Mouse (Mus musculus): Measurements from ENCODE around the gene Whrn. TPM values are rescaled to one million over a fixed set of nuclear protein-coding genes. Genes with fewer than 3 reads are reported as not detected.

Gene Whrn
- polyA plus RNA-seq, 1 experiment, result not detected

DNA sequence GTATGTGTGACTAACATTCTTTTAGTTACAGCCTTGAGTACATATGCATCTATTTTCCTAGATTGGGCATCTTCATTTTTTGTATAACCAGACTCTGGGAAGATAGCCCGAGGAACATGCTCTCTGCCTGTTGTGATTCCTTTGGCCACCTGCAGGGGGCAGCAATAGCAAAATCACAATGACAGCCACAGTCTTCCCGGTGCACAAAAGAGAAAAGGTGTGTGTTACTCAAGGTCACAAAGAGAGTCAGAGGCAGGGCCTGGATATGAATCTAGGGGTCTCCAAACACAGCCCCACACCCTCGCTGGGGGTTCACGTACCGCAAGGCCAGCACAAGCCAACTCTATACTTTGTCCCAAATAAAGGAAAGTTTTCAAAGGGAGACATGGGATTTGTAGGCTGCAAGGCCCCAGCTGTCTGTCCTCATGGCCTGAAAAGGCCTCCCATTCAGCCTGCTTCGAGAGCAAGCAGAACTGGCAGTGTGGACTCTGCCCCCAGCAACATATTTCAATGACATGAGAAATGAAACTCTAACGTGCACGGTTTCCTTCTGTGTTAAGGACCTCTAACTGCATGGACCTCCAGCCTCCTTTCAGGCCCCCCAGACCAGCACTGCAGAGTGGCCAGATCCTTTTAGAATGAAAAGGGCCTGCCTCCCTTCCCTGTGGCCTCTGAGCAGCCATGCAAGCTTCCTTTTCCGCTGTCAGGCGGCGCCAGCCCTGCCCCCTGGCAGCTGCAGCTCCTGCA, 15.5 kb downstream of the Whrn start:
- no peak for TF ChIP-seq GATA1 (IDR thresholded peaks at IDR 0.05; ENCODE audit: low read length)

- TF ChIP-seq GATA1 (IDR thresholded peaks at IDR 0.05; ENCODE audit: low read length), result no peak
Measured at GRCm38 (mm10) chr4:63478036-63478435, 17.8 kb downstream of the Whrn start.

GRCm38 (mm10) chr4:63476891-63477290, 18.9 kb downstream of the Whrn start:
- no peak for TF ChIP-seq GATA1 (IDR thresholded peaks at IDR 0.05; ENCODE audit: low read length)

DNA sequence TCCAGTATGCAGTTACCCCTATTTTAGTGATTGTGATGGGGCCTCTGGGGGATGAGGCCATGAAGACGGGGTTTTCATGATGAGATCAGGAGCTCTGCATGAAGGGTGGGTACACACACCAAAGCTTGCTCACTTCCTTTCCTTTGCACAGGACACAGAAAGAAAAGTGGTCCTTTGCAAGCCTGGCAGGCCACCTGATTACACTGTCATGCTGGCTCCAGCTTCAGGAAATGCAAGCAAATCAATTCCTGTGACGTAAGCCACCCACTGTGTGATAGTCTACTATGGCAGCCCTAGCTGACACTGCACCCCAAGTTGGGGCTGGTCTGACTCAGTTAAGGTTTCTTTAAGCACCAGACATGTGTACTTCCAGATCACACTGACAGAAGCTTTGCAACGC, 20.6 kb downstream of the Whrn start:
- TF ChIP-seq GATA1 (IDR thresholded peaks at IDR 0.05; ENCODE audit: low read length), result no peak

DNA sequence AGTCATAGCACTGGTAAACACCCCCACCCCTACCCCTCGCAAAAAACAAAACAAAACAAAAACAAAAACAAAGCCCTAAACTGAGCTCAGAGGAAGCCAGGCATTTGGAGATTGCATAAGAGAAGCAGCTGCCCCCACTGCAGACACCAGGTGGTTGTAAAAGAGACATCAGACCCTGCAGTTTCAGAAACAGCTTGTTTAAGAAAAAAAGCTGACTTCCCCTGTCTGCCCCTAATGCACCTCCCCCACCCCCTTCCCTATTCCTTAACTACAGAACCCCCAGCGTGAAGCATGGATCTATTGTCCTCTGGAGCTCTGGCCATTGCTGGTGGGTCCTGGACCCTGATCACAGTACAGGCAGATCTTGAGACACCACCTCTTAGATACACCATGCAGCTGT, 21.4 kb downstream of the Whrn start:
- TF ChIP-seq GATA1 (IDR thresholded peaks at IDR 0.05; ENCODE audit: low read length), result no peak

GRCm38 (mm10) chr4:63467338-63467737, 28.5 kb downstream of the Whrn start:
- TF ChIP-seq GATA1 (IDR thresholded peaks at IDR 0.05; ENCODE audit: low read length), result no peak

GRCm38 (mm10) chr4:63466192-63466591, 29.6 kb downstream of the Whrn start:
- no peak for TF ChIP-seq GATA1 (IDR thresholded peaks at IDR 0.05; ENCODE audit: low read length)

- no peak for TF ChIP-seq GATA1 (IDR thresholded peaks at IDR 0.05; ENCODE audit: low read length)
Measured at GRCm38 (mm10) chr4:63460876-63461525, 34.8 kb downstream of the Whrn start.

DNA sequence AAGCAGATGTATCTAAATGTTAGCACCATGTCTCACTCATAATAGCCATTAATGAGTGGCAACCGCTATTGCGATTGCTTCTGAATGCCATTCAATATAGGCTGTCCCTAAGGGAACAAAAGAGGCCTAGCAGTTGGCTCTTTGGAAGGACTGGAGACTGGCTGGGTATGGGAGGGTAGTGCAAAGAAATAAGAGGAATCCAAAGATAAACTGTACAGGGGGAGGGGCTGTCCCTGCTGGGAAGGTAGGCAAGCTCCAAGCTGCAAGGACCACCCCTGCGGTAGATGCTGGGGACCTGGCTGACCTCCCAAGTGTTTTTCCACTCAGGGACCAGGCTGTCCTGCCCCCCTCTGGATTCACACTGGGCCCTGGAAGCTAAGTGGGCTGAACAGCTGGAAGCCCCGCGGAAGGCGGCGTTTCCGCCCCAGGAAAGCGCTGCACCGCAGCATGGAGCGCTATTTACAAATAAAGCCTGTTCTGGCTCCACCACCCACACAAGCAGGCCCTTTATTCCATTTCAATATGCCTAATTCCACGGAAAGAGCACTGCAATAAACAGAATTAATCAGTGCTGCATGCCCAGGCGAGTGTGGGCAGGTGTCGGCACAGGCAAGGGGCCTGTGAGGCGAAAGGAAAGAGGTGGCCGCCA, 36.5 kb downstream of the Whrn start:
- TF ChIP-seq GATA1 (IDR thresholded peaks at IDR 0.05; ENCODE audit: low read length), result no peak

DNA sequence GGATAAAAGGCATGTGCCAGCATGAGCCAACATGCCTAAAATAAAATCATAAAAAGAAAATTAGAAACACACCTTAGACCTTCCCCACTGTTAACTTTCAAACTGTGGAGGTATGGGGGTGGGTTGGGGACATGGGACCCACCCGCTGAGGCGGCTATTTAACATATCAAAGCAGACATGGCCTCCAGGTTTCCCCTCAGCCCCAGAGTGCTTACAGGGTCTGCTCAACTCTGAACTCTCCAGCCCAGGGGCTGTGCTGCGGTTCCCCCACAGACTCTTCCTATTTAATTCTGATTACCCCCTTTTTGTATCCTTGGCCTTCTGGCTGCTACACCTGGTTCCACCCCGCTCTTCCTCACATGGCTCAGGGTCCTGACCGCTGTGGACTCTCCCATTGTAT, 39.2 kb downstream of the Whrn start:
- TF ChIP-seq GATA1 (IDR thresholded peaks at IDR 0.05; ENCODE audit: low read length), result no peak

DNA sequence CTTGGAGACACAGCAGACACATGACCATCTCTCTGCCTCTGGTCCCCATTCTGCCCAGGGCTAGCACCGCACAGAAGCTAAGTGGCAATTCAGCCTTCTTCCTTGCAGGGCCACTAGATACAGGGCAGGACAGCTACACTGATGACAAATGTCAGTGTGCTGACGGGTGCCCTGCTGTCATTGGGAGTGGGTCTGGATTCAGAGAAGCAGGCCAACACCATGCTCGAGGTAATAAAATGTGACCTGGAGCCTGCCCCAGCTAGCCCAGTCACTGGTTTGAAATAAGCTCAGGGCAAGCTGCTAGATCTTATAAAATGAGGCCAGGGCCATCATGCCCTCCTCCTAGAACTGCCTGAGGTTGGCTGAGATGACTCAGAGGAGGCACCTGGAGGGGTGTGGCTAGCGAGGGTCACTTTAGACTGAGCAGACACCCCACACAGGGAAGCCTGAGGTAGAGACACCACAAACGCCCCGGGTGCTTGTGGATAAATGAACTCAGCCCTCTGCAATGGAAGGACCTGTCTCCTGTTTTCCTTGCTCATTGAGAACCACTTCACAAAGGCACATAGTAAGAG, 41.8 kb downstream of the Whrn start:
- TF ChIP-seq GATA1 (IDR thresholded peaks at IDR 0.05; ENCODE audit: low read length), result no peak

DNA sequence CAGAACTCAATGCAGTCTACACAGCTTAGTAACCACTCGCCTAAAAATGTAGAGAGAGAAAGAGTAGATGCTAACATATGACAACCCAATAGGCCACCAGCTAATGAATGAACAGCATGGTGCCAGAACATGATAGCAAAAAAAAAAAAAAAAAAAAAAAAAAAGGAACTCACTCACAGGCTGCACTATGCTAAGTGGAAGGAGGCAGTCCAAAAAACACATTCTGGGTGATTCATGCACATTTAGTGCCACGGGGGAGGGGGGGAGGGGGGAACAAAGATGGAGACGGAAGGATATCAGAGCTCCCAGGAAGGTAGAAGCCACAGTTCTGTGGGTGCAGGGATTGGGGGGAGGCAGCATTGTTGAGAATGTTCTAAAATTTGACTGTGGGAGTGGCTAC, 43.2 kb downstream of the Whrn start:
- no peak for TF ChIP-seq GATA1 (IDR thresholded peaks at IDR 0.05; ENCODE audit: low read length)

DNA sequence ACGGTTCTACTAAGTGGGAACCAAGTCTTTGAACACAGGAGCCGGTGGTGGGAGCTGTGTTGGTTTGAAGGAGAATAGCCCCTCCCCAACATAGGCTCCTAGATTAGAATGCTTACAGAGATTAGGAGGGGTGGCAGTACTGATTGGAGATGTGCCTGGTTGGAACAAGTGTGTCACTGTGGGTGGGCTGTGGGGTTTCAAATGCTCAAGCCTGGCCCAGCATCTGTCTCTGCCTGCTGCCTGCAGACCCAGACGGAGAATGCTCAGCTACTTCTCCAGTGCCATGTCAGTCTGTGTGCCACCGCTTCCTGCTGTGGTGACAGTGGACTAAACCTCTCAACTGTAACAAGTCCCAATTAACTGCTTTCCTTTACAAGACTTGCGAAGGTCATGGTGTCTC, 45.2 kb downstream of the Whrn start:
- TF ChIP-seq GATA1 (IDR thresholded peaks at IDR 0.05; ENCODE audit: low read length), result no peak

DNA sequence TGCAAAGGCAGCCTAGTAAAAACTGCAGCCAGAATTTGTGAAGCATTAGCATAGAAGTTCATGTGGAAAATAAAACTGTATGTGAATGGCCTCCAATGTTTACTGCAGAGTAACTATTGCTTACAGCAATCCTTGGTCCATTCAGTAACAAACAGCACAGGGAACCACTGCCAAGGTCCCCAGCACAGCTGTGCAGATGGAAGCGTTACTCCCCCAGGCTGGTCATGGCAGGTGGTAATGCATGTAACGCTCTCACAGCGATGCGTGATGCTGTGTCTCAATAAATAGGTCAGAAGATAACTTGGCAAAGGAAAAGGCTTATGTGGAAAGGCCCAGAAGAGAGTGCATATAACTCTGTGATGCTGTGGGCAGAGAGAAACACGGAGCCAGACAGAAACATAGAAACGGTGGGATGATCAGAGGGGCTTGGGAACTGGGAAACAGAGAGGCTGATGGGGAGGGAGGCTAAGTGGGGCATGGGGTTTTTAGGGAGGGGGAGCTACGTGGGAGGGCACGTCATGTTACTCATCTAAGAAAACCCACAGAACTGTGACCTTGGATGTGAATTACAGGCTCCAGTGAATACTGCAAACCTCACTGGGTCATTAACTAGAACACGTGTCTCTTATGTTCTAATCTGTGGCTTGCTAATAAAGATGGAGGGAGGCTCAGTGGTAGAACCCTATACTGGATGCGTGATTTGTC, 51.3 kb downstream of the Whrn start:
- no peak for TF ChIP-seq GATA1 (IDR thresholded peaks at IDR 0.05; ENCODE audit: low read length)

DNA sequence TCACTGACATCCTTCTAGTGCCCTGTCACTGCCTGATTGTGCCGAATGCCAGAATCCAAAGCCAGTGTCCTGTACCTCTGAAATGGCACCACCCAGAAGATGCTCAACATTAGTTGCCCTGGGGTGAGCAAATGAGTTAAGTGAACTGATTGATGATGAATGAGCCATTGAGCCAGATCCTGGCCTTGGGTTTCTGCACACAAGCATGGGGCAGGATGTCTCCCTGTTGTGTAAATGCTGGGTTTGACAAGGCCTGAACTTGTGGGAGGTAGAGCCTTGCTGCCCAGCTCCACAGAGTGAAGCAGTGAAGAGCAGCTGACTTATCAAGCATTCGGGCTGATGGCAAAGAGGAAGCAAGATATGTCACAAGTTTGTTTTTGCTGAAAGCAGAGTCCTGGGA, 52.7 kb downstream of the Whrn start:
- no peak for TF ChIP-seq GATA1 (IDR thresholded peaks at IDR 0.05; ENCODE audit: low read length)

- TF ChIP-seq GATA1 (IDR thresholded peaks at IDR 0.05; ENCODE audit: low read length), result no peak
Measured at GRCm38 (mm10) chr4:63441616-63442015, 54.2 kb downstream of the Whrn start.
